Mouse (Mus musculus) heart, embryonic 16.5 days (tissue): Measurements from ENCODE around the gene Cyp2c68. TPM values are rescaled to one million over a fixed set of nuclear protein-coding genes. Genes with fewer than 3 reads are reported as not detected.
"Not testable (repeated sequence)": the region's sequence is repeated elsewhere in the genome, so short reads cannot be mapped to it uniquely, and the experiment has no call there.

Experiments used
- ATAC-seq: fragments of 200-750 bp; cut with Nextera tagmentation; replicated peaks from 2 replicates; pipeline ENCODE4 v1.8.0; 2017; ENCODE audit warnings: moderate number of reproducible peaks; ENCODE audit not compliant: insufficient read depth, low FRiP score; ENCODE audit errors: extremely low read depth
- H3K27ac ChIP-seq: fragments of 300-500 bp; sonication (generic); 2 replicates; pipeline ENCODE4 v1.5.1; 2014; ENCODE audit warnings: mild to moderate bottlenecking, low read length, control low read depth, moderate library complexity
- H3K27me3 ChIP-seq: fragments of 300-500 bp; sonication (generic); 2 replicates; pipeline ENCODE4 v1.6.1; 2014; ENCODE audit warnings: low read length, mixed read lengths; ENCODE audit not compliant: control insufficient read depth, insufficient read depth
- H3K36me3 ChIP-seq: fragments of 300-500 bp; sonication (generic); 2 replicates; pipeline ENCODE4 v1.6.1; 2014; ENCODE audit not compliant: control insufficient read depth, insufficient read depth
- H3K4me1 ChIP-seq: fragments of 300-500 bp; sonication (generic); 2 replicates; pipeline ENCODE4 v1.6.1; 2014; ENCODE audit warnings: low read length, mixed read lengths; ENCODE audit not compliant: control insufficient read depth, insufficient read depth
- H3K4me2 ChIP-seq: fragments of 300-500 bp; sonication (generic); 2 replicates; pipeline ENCODE4 v1.6.1; 2014; ENCODE audit warnings: low read depth, mild to moderate bottlenecking, control low read depth, low read length
- H3K4me3 ChIP-seq: fragments of 300-500 bp; sonication (generic); 2 replicates; pipeline ENCODE4 v1.5.1; 2014; ENCODE audit warnings: mild to moderate bottlenecking, control low read depth, low read length
- H3K9ac ChIP-seq: fragments of 300-500 bp; sonication (generic); 2 replicates; pipeline ENCODE4 v1.6.1; 2014; ENCODE audit warnings: low read length, control low read depth
- H3K9me3 ChIP-seq: fragments of 300-500 bp; sonication (generic); replicated peaks from 2 replicates; pipeline ENCODE4 v1.6.1; 2016; ENCODE audit warnings: low read length; ENCODE audit not compliant: control insufficient read depth
- WGBS: fragments of 180-500 bp; shearing (Covaris S2); extraction: QIAGEN DNeasy Blood & Tissue Kit; methylation state at CpG from one replicate; pipeline ENCODE4 v1.1.7; 2014; 5-methylcytosine and 5-hydroxymethylcytosine counted together
- polyA plus RNA-seq: library from polyadenylated mRNA; unstranded; fragments of >200 nt; fragmentation: Nextera tagmentation; extraction: Ambion mirVana; gene quantifications from 2 replicates; pipeline ENCODE4 v1.2.1, GENCODE M21; 2015

The Cyp2c68 gene
- polyA plus RNA-seq, result 0.16 and 0.26 TPM in 2 replicates

DNA sequence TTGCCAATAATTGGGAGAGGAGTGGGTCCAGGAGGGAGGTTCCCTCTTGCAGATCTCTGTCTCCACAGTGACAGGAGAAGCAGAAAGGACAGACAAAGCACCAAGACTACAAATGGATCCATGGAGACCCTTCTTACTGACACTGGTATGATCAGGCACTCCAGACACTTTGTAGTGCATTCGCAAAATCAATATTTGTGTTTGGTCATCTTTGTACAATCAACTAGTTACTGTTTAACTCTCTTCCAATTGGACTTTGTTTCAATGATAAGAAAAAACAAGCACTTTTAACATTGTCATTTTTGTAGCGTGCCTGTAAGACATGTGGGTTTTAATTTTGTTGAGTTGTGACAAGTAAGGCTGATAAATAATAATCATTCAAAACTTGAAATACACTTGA, at the start of gene Cyp2c68:
Gene Cyp2c68, minus strand, starts transcription at position 135 of the 400 bp plus-strand sequence.
- no peaks in the 10 kb centered on the region for H3K36me3 ChIP-seq
- WGBS, result 79% methylated on average over 2 of the region's 2 CpGs
- no peak within 1 kb of the TSS for H3K4me3 ChIP-seq
- H3K4me2 ChIP-seq, result no peak within 1 kb of the TSS
- H3K4me1 ChIP-seq, result no peaks in the 10 kb centered on the region
- H3K9ac ChIP-seq, result no peak within 1 kb of the TSS
- H3K27ac ChIP-seq, result no peak within 1 kb of the TSS
- H3K9me3 ChIP-seq, result no peaks in the 10 kb centered on the region
- no peak for ATAC-seq
- no peaks in the 10 kb centered on the region for H3K27me3 ChIP-seq

DNA sequence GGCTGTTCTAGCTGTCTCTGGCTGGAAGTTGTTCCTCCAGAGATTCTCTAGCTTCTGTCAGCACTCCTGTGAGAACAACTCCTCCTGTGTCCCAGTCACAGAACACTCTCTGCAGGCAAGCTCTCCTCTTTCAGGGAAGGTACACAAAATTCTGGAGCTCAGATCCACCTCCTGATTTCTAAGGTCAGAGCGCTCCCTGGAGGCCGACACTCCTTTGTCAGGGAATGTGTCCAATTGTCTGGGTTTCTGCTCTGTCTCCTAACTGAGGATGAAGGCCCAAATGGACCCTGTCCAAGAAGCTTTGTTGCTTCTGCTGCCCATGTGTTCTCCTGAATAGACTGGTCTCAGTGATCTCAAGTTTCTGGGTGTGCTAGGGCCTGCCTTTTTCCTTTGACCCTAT, 44.6 kb upstream of the Cyp2c68 start:
- not testable (repeated sequence) for H3K9ac ChIP-seq, H3K4me3 ChIP-seq, H3K4me2 ChIP-seq, H3K9me3 ChIP-seq, ATAC-seq, H3K4me1 ChIP-seq, H3K27me3 ChIP-seq, H3K36me3 ChIP-seq, H3K27ac ChIP-seq
- 83% methylated on average over 2 of the region's 2 CpGs for WGBS

DNA sequence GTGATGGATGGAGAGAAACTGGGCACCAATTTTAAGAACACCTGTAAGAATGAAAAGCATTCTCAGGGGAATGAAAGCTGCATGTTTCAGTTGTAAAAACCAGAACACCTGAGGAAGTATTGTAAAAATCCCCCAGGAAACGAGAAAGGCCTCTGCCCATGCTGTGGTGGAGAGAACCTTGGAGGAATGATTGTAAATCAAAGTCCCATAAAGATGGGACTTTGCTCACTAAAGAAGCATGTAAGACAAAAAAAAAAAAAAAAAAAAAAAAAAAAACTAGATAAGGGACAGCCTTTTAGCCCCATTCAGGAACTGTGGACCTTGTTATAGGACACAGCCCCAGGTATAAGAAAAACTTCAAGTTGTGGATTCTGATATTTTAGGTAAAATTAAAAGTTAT, 4.5 kb upstream of the Cyp2c68 start:
- H3K27ac ChIP-seq, result no peak overlapping the region
- no peak overlapping the region for H3K4me3 ChIP-seq
- H3K9me3 ChIP-seq, result no peaks in the 10 kb centered on the region
- no peaks in the 10 kb centered on the region for H3K4me1 ChIP-seq
- no peak overlapping the region for H3K4me2 ChIP-seq
- no peaks in the 10 kb centered on the region for H3K36me3 ChIP-seq
- H3K9ac ChIP-seq, result no peak overlapping the region
- 34% methylated on average over 1 of the region's 1 CpGs for WGBS
- ATAC-seq, result no peak
- H3K27me3 ChIP-seq, result no peaks in the 10 kb centered on the region

DNA sequence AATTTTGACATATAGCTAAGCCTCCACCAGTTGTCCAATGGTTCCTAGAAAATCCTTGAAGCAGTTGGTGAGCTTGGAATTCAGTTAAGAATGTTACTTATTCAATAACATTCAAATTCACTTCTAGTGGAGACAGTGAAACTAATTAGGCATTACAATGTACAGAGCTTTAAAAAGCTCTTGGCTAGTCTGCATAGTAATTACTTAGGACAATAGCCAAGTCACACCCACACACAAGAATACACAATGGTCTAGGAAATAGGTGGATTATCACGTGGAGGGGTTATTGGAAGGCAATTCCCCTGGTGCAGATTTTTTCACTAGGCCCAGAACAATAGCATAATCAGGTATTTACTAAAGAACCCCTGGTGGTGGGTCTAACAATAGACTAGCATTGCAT, 3.5 kb upstream of the Cyp2c68 start:
- not testable (repeated sequence) for ATAC-seq, H3K4me2 ChIP-seq, H3K36me3 ChIP-seq, H3K9me3 ChIP-seq, H3K27me3 ChIP-seq, H3K4me1 ChIP-seq, H3K27ac ChIP-seq, H3K4me3 ChIP-seq, H3K9ac ChIP-seq
- 65% methylated on average over 1 of the region's 1 CpGs for WGBS

DNA sequence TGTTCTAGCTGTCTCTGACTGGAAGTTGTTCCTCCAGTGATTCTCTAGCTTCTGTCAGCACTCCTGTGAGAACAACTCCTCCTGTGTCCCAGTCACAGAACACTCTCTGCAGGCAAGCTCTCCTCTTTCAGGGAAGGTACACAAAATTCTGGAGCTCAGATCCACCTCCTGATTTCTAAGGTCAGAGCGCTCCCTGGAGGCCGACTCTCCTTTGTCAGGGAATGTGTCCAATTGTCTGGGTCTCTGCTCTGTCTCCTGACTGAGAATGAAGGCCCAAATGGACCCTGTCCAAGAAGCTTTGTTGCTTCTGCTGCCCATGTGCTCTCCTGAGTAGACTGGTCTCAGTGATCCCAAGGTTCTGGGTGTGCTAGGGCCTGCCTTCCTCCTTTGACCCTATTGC, 29.7 kb downstream of the Cyp2c68 start:
- H3K4me2 ChIP-seq, H3K36me3 ChIP-seq, H3K4me3 ChIP-seq, H3K9me3 ChIP-seq, H3K4me1 ChIP-seq, ATAC-seq, H3K27me3 ChIP-seq, H3K27ac ChIP-seq, H3K9ac ChIP-seq: not testable (repeated sequence)
- WGBS, result 62% methylated on average over 2 of the region's 2 CpGs

DNA sequence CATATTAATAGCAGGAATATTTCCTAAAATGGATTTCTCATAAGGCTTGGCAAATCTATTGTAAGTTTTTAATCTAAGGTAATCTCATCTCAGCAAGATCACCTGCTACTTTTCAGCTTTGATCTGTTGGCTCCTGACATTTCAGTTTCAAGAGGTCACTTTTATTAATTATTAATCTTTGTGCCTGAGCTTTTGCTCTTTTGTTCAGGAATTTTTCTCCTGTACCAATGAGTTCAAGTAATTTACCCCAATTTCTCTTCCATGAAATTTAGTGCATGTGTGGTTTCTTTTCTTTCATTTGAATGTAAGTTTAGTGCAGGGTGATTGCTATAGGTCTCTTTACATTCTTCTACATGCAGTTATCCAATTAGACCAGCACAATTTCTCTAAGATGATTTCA, 75.2 kb downstream of the Cyp2c68 start:
- not testable (repeated sequence) for H3K4me2 ChIP-seq, H3K4me1 ChIP-seq, H3K36me3 ChIP-seq, H3K27me3 ChIP-seq, H3K9me3 ChIP-seq, H3K4me3 ChIP-seq, H3K27ac ChIP-seq, ATAC-seq, H3K9ac ChIP-seq

DNA sequence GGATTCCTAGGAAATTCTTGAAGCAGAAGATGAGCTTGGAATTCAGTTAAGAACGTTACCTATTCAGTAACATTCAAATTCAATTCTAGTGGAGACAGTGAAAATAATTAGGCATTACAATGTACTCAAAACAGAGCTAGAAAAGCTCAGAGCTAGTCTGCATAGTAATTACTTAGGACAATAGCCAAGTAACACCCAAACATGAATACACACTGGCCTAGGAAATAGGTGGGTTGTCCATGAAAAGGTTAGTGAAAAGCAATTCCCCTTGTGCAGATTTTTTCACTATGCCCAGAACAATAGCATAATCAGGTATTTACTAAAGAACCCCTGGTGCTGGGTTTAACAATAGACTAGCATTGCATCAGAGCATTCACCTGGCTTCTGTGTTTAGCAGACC, 88.5 kb downstream of the Cyp2c68 start:
- WGBS, result 28% methylated on average over 1 of the region's 1 CpGs
- no peaks in the 10 kb centered on the region for H3K4me1 ChIP-seq
- no peaks in the 10 kb centered on the region for H3K36me3 ChIP-seq
- no peaks in the 10 kb centered on the region for H3K27me3 ChIP-seq
- H3K9me3 ChIP-seq, result peaks cover 3% of the 10 kb centered on the region; the same call in 1 of the 2 replicates
- no peak overlapping the region for H3K27ac ChIP-seq
- H3K4me2 ChIP-seq, result no peak overlapping the region
- H3K9ac ChIP-seq, result no peak overlapping the region
- no peak overlapping the region for H3K4me3 ChIP-seq
- no peak for ATAC-seq

DNA sequence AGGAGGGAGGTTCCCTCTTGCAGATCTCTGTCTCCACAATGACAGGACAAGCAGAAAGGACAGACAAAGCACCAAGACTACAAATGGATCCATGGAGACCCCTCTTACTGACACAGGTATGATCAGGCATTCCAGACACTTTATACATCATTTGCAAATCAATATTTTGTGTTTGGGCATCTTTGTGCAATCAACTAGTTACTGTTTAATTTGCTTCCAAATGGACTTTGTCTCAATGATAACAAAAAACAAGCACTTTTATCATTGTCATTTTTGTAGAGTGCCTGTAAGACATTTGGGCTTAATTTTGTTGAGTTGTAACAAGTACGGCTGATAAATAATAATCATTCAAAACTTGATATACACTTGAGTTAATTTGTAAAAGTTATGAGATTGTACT, 91.9 kb downstream of the Cyp2c68 start, which contains the start of gene Cyp2c67:
Gene Cyp2c67, minus strand, starts transcription at position 114 of the 400 bp plus-strand sequence.
- Histone ChIP-seq H3K9me3 (peaks cover 5% of the 10 kb centered on the region; the same call in 1 of the 2 replicates), H3K9ac (no peak within 1 kb of the TSS), H3K36me3 (no peaks in the 10 kb centered on the region), H3K4me2 (no peak within 1 kb of the TSS), H3K27ac (no peak within 1 kb of the TSS), H3K4me3 (no peak within 1 kb of the TSS), H3K4me1 (no peaks in the 10 kb centered on the region), H3K27me3 (no peaks in the 10 kb centered on the region)
- ATAC-seq, result no peak
- WGBS, result 85% methylated on average over 1 of the region's 1 CpGs

DNA sequence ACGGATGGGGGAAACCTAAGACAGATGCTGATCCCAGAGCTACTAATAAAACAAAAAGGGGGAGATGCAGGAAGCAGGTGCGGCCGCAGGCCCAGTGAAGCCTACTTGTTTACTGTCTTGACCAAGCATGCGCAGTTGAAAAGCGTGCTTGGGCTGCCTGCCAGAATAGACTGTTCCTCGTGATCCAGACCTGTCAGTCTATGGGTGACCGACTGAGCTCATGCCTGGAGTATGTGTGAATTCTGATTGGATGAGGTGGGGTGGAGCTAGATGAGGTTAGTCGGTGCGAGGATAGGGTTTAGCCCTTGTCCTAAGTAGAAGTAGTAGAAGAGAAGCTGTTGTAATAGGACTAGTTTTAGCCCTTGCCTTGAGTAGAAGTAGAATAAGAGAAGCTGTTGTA, 93.3 kb downstream of the Cyp2c68 start:
- 84% methylated on average over 9 of the region's 9 CpGs for WGBS
- Histone ChIP-seq H3K4me2 (no peak overlapping the region), H3K27ac (no peak overlapping the region), H3K4me3 (no peak overlapping the region), H3K36me3 (no peaks in the 10 kb centered on the region), H3K9ac (no peak overlapping the region), H3K27me3 (no peaks in the 10 kb centered on the region), H3K9me3 (peaks cover 5% of the 10 kb centered on the region; the same call in 1 of the 2 replicates), H3K4me1 (no peaks in the 10 kb centered on the region)
- ATAC-seq, result no peak

DNA sequence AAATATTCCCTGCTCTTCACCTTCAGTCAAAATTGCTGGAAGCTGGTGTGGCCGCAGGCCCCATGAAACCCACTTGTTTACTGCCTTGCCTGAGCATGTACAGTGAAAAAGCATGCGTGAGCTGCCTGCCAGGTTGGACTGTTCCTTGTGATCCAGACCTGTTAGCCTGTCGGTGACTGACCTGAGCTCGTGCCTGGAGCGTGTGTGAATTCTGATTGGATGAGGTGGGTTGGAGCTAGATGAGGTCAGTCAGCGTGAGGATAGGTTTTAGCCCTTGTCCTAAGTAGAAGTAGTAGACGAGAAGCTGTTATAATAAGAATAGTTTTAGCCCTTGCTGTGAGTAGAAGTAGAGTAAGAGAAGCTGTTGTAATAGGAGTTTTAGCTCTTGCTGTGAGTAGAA, 96.3 kb downstream of the Cyp2c68 start:
- H3K27ac ChIP-seq, H3K4me1 ChIP-seq, H3K4me2 ChIP-seq, H3K9ac ChIP-seq, H3K4me3 ChIP-seq, H3K9me3 ChIP-seq, H3K36me3 ChIP-seq, H3K27me3 ChIP-seq, ATAC-seq: not testable (repeated sequence)
- 79% methylated on average over 7 of the region's 7 CpGs for WGBS
